Mouse (Mus musculus): ENCODE results near the gene Prpf6.

GRCm38 (mm10) chr2:181572921-181573920 is 18.4 kb upstream of the Prpf6 start:
- TF ChIP-seq JUND (conservative IDR thresholded peaks at IDR 0.05; ENCODE audit: low read depth, low read length) (no peak), CTCF (conservative IDR thresholded peaks at IDR 0.05 in 1 of 2, IDR thresholded peaks at IDR 0.05 in 1 of 2; ENCODE audit: low read depth in 2 of 2, low read length in 2 of 2) (no peak), ZMIZ1 (IDR thresholded peaks at IDR 0.05; ENCODE audit: low read depth, low read length) (no peak), ZKSCAN1 (IDR thresholded peaks at IDR 0.05; ENCODE audit: borderline replicate concordance, low read depth, low read length) (no peak), POLR2AphosphoS2 (IDR thresholded peaks at IDR 0.05; ENCODE audit: low read depth, low read length) (no peak), USF1 (IDR thresholded peaks at IDR 0.05; ENCODE audit: low read depth, low read length) (no peak), NELFE (IDR thresholded peaks at IDR 0.05; ENCODE audit: low read depth, low read length) (no peak)
